Mouse (Mus musculus) spleen, adult 2 months (tissue): ENCODE results near the gene Msi1.

ENCODE experiments used
- CTCF ChIP-seq: fragments of 200-500 bp; IDR thresholded peaks from 2 replicates; pipeline ENCODE4 v1.5.1; 2011; ENCODE audit warnings: mild to moderate bottlenecking, inconsistent platforms; ENCODE audit not compliant: insufficient read depth, insufficient read length, insufficient replicate concordance; ENCODE audit errors: extremely low read depth
- POLR2A ChIP-seq: fragments of 200-500 bp; IDR thresholded peaks from 2 replicates; pipeline ENCODE4 v1.6.1; 2011; ENCODE audit warnings: low read depth, low read length, inconsistent platforms

DNA sequence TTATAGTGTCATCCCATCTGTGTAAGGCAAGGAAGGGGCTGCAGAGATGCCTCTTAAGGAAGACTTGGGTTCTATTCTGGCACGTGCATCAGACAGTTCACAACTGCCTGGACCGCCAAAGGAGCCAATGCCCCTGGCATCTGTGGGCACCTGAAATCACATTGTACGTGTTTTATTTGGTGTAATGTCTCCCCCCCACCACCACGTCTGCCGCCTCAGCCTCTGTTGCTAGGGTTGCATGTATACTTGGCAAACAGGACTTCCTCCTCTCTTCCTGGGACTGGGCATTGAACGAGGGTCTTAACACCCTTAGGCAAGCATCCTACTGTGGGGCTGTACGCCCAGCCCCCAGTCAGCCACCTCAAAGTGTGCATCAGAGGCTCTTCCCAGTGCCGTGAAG lies 24.2 kb upstream of the Msi1 start:
- TF ChIP-seq CTCF (no peak), POLR2A (no peak)
